Comparison of ENCODE assay signal across 10 mouse cellular contexts in the genomic region with DNA sequence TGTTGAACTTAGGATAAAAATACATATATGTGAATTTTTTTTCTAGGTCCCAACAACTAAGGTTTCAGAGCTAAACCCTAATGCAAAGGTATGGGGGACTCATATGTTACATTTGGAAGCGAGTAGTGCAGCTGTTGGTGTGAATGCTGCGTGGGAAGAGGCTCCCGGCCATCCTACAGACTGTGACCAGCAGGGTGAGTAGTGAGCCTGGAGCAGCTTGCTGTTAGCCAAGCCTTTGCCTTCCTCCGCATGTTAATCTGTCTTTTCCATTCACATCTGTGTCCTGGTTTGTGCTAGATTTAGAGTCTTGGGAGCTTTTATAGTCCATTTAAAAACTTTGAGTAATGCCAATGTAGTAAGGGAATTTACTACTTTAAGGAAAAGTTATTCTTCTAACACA. TPM values are rescaled to one million over a fixed set of nuclear protein-coding genes. Genes with fewer than 3 reads are reported as not detected.
DNase-seq lines count a peak whose midpoint lies in the region; ATAC-seq and TF ChIP-seq lines count a peak whose summit lies in the region.
"Had no signal": no experiment of that assay in that cellular context is flagged by ENCODE, and none has a peak within 500 bp of the region (broad histone marks: within the 10 kb centered on the region; RNA-seq: fewer than 3 reads in every experiment).

No protein-coding gene starts in this region.

- intact Hi-C loops in heart, adult 2 months (cut with DNase I), result no loop called here

- H3K9ac ChIP-seq in heart, adult 2 months (ENCODE audit: low read depth, low read length), result no peak overlapping the region
- no peak overlapping the region for H3K9ac ChIP-seq in heart, embryonic 11.5 days (ENCODE audit: low read depth, low read length)
- no peak overlapping the region for H3K9ac ChIP-seq in midbrain, postnatal 0 days (replicated peaks; ENCODE audit: low read length, poor library complexity, severe bottlenecking)
- H3K9ac ChIP-seq in midbrain, embryonic 15.5 days, result no peak overlapping the region
- H3K9ac ChIP-seq: midbrain, embryonic 12.5 days had no signal

- DNase-seq in heart, adult 2 months, result no peak
- peak; percentile 22 for DNase-seq in midbrain, postnatal 0 days (ENCODE audit: low spot score)
- DNase-seq in layer of hippocampus, postnatal 10 days (ENCODE audit: low spot score in 2 of 2), result peak; percentile 24 to 34
- DNase-seq in telencephalon, adult 2 months (ENCODE audit: low read depth, low spot score), result peak; percentile 58
- DNase-seq in B cell, adult 2 months, result no peak
- DNase-seq: cerebellum, postnatal 36 days had no signal

- peaks cover 17% of the 10 kb centered on the region for H3K36me3 ChIP-seq in heart, adult 2 months (ENCODE audit: control insufficient read depth, insufficient read depth, low read length)
- peaks cover 6% of the 10 kb centered on the region; the same call in 1 of the 2 replicates for H3K36me3 ChIP-seq in heart, embryonic 11.5 days (ENCODE audit: control insufficient read depth, insufficient read depth, low read length)
- H3K36me3 ChIP-seq in midbrain, postnatal 0 days (ENCODE audit: insufficient read depth, low read length), result peaks cover 16% of the 10 kb centered on the region
- peaks cover 6% of the 10 kb centered on the region; the same call in 1 of the 2 replicates for H3K36me3 ChIP-seq in midbrain, embryonic 15.5 days (replicated peaks)

- H3K9me3 ChIP-seq in heart, embryonic 11.5 days (replicated peaks; ENCODE audit: control insufficient read depth, low read length), result no peaks in the 10 kb centered on the region
- no peaks in the 10 kb centered on the region for H3K9me3 ChIP-seq in midbrain, postnatal 0 days (ENCODE audit: low read length)
- H3K9me3 ChIP-seq in midbrain, embryonic 15.5 days, result no peaks in the 10 kb centered on the region
- H3K9me3 ChIP-seq: midbrain, embryonic 12.5 days had no signal

- H3K4me3 ChIP-seq in heart, adult 2 months, result no peak overlapping the region
- H3K4me3 ChIP-seq in heart, embryonic 11.5 days (ENCODE audit: low read depth, low read length), result no peak overlapping the region
- no peak overlapping the region for H3K4me3 ChIP-seq in midbrain, postnatal 0 days (ENCODE audit: low read depth, low read length)
- no peak overlapping the region for H3K4me3 ChIP-seq in midbrain, embryonic 15.5 days
- H3K4me3 ChIP-seq: midbrain, embryonic 12.5 days had no signal

- H3K27me3 ChIP-seq in heart, adult 2 months (ENCODE audit: control insufficient read depth, insufficient read depth, low read length), result no peaks in the 10 kb centered on the region
- H3K27me3 ChIP-seq in heart, embryonic 11.5 days (ENCODE audit: control insufficient read depth, insufficient read depth, low read length), result no peaks in the 10 kb centered on the region
- H3K27me3 ChIP-seq in midbrain, postnatal 0 days (ENCODE audit: insufficient read depth, low read length), result no peaks in the 10 kb centered on the region
- no peaks in the 10 kb centered on the region for H3K27me3 ChIP-seq in midbrain, embryonic 15.5 days (replicated peaks)
- H3K27me3 ChIP-seq: midbrain, embryonic 12.5 days had no signal

- no peaks in the 10 kb centered on the region for H3K4me1 ChIP-seq in heart, adult 2 months (ENCODE audit: control insufficient read depth, insufficient read depth, low read length)
- no peaks in the 10 kb centered on the region; the same call in 1 of the 2 replicates for H3K4me1 ChIP-seq in heart, embryonic 11.5 days (ENCODE audit: control insufficient read depth, insufficient read depth, low read length)
- no peaks in the 10 kb centered on the region for H3K4me1 ChIP-seq in midbrain, postnatal 0 days (ENCODE audit: insufficient read depth, low read length)
- H3K4me1 ChIP-seq in midbrain, embryonic 15.5 days, result no peaks in the 10 kb centered on the region

- no peak overlapping the region for H3K27ac ChIP-seq in heart, adult 2 months
- H3K27ac ChIP-seq in heart, embryonic 11.5 days (ENCODE audit: low read depth, low read length), result no peak overlapping the region
- no peak overlapping the region for H3K27ac ChIP-seq in midbrain, postnatal 0 days (ENCODE audit: low read depth, low read length)
- no peak overlapping the region for H3K27ac ChIP-seq in midbrain, embryonic 15.5 days
- H3K27ac ChIP-seq: midbrain, embryonic 12.5 days had no signal

- no peak overlapping the region for H3K4me2 ChIP-seq in heart, embryonic 11.5 days
- no peak overlapping the region for H3K4me2 ChIP-seq in midbrain, postnatal 0 days (ENCODE audit: low read depth, low read length, poor library complexity, severe bottlenecking)
- no peak overlapping the region for H3K4me2 ChIP-seq in midbrain, embryonic 15.5 days
- H3K4me2 ChIP-seq: midbrain, embryonic 12.5 days had no signal

- WGBS in heart, adult 2 months, result 52% methylated on average over 4 of the region's 4 CpGs
- WGBS in heart, embryonic 11.5 days (ENCODE audit: insufficient replicate concordance), result 76% methylated on average over 4 of the region's 4 CpGs
- WGBS in midbrain, postnatal 0 days, result 68% methylated on average over 4 of the region's 4 CpGs
- WGBS in midbrain, embryonic 15.5 days, result 67% methylated on average over 4 of the region's 4 CpGs

- TF ChIP-seq POLR2A in heart, adult 2 months (IDR thresholded peaks at IDR 0.05; ENCODE audit: insufficient read depth, low read depth, low read length), result no peak

- TF ChIP-seq EP300 in heart, adult 2 months (IDR thresholded peaks at IDR 0.05; ENCODE audit: insufficient read depth, low read depth, low read length), result no peak

- ATAC-seq in heart, embryonic 11.5 days (replicated peaks; ENCODE audit: insufficient number of reproducible peaks, low FRiP score, low TSS enrichment), result no peak
- ATAC-seq in midbrain, postnatal 0 days (ENCODE audit: low FRiP score), result no peak
- ATAC-seq in midbrain, embryonic 15.5 days (replicated peaks), result no peak
- no peak for ATAC-seq in monocyte, adult 5-6 weeks (replicated peaks; ENCODE audit: insufficient number of reproducible peaks, low FRiP score, low TSS enrichment, poor library complexity, severe bottlenecking)

- TF ChIP-seq CTCF in heart, adult 2 months (IDR thresholded peaks at IDR 0.05), result peak; percentile 60
- peak; percentile 56 for TF ChIP-seq CTCF in midbrain, postnatal 0 days (IDR thresholded peaks at IDR 0.05)

- H3K79me2 ChIP-seq in heart, adult 2 months (replicated peaks; ENCODE audit: control insufficient read depth, insufficient read depth, low read length), result no peaks in the 10 kb centered on the region

RNA-seq across cellular contexts. Expression of a gene that starts 43.1 kb away (rescaled TPM):
- 10 to 100 TPM; 67.4 to 75.3 TPM for total RNA-seq in heart, adult 2 months (2021)
- polyA plus RNA-seq in heart, adult 2 months (2012; rRNA removed), result 17.0 and 25.9 TPM in 2 replicates
- polyA plus RNA-seq in heart, embryonic 11.5 days (2014; fragmentation: Nextera tagmentation; extraction: Ambion mirVana), result 29.6 and 31.7 TPM in 2 replicates
- 78.3 and 84.0 TPM in 2 replicates for total RNA-seq in midbrain, postnatal 0 days (2014; rRNA removed)
- 38.2 and 40.8 TPM in 2 replicates for polyA plus RNA-seq in midbrain, postnatal 0 days (2015; fragmentation: Nextera tagmentation; extraction: Ambion mirVana)
- 38.9 and 39.3 TPM in 2 replicates for polyA plus RNA-seq in midbrain, embryonic 15.5 days (2015; fragmentation: Nextera tagmentation; extraction: Ambion mirVana)
- total RNA-seq in layer of hippocampus, postnatal 10 days (2021), result 10 to 100 TPM; 95.8 to 98.1 TPM
- total RNA-seq in monocyte, adult 5-6 weeks (2017), result 46.8 to 79.4 TPM (median 51.9 TPM) in 3 replicates

Comparison
In these comparisons a context has a peak if more than half of its experiments do, and no peak if none do; other contexts are left out.
1. DNase-seq: peak in midbrain, postnatal 0 days (single experiment), layer of hippocampus, postnatal 10 days (2 of 2) and telencephalon, adult 2 months (single experiment); none in heart, adult 2 months (0 of 2) and B cell, adult 2 months (0 of 2).